Mouse (Mus musculus): ENCODE results near the gene Ltb4r1.

Gene Ltb4r1

GRCm38 (mm10) chr14:55787731-55788130, 22.0 kb downstream of the Ltb4r1 start:
- peak in 1 of 2 experiments; percentile 25 for DNase-seq

- peak; percentile 49 to 61 for DNase-seq
Observed at GRCm38 (mm10) chr14:55788256-55789050, 22.7 kb downstream of the Ltb4r1 start, which contains the start of gene Ripk3. TSS of gene Ripk3 (minus strand) at chr14:55788865.

DNA sequence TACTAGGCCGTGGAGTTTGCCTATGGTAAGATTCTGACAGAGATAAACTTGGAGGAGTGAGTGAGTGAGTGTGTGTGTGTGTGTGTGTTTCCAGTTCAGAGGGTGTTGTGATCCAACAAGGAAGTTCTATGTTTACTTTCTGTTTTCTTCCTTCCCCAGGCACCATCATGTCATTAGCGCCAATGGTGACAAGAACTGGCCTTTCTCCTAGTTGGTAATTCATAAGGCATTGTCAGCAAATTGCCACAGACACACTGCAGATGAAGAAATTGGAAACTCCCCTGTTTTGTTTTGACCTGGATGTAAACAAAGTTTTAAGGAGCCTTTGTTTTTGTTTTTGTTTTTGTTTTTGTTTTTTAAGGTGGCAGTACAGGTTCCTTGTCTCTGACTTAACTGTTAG, 27.7 kb downstream of the Ltb4r1 start:
- DNase-seq, result peak in 1 of 2 experiments; percentile 0

DNA sequence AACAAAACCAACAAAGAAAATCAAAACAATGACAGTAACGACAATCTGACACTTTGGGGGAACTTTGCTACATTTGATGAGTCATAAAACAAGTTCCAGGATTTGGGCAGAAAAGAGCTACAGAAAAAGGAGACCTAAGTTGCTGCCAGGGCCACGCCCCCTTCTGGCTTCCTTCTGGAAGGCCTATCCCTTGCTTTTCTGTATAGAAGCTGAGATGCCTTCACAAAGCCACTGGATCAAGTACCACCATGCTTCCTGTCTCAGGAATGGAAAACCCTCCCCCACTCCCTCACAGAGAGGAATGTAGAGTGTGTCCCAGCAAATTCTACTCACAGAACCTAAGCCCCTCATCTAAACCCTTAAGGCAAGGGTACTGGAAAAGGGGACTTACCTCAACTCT, 28.2 kb downstream of the Ltb4r1 start:
- DNase-seq, result peak in 1 of 2 experiments; percentile 9

- DNase-seq, result peak in 1 of 2 experiments; percentile 1
Observed at GRCm38 (mm10) chr14:55795380-55796163, 29.8 kb downstream of the Ltb4r1 start.

GRCm38 (mm10) chr14:55814885-55815284, 49.1 kb downstream of the Ltb4r1 start:
- DNase-seq, result peak; percentile 93 to 95

- DNase-seq, result peak; percentile 78 to 84
Observed at GRCm38 (mm10) chr14:55815310-55815751, 49.6 kb downstream of the Ltb4r1 start.
